Mouse (Mus musculus) spleen, adult 2 months (tissue): Measurements from ENCODE around the gene Tcf20.

Experiments
- CTCF ChIP-seq: fragments of 200-500 bp; IDR thresholded peaks from 2 replicates; pipeline ENCODE4 v1.5.1; 2011; ENCODE audit warnings: mild to moderate bottlenecking, inconsistent platforms; ENCODE audit not compliant: insufficient read depth, insufficient read length, insufficient replicate concordance; ENCODE audit errors: extremely low read depth
- POLR2A ChIP-seq: fragments of 200-500 bp; IDR thresholded peaks from 2 replicates; pipeline ENCODE4 v1.6.1; 2011; ENCODE audit warnings: low read depth, low read length, inconsistent platforms

DNA sequence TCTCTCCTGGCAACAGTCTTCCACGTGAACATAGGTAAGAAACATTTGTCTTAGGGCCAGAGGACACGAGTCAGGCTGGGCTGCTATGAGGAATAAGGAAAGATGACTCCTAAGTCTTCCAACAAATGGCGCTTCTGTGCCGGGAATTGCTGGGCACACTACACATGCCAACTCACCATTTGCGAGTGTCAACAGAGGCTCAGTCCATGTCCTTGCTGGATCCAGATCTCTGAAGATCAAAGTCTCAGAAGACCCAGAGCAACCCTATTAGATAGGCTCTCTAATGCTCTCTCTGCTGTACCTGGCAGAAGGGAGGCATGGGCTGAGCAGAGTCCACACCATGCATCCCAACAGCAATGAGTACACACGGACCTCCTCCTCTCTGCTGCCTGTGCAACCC, 222.8 kb downstream of the Tcf20 start:
- TF ChIP-seq CTCF (no peak), POLR2A (no peak)
